Mouse (Mus musculus) intestine, postnatal 0 days (tissue): Measurements from ENCODE around the gene Cacnb3. TPM values are rescaled to one million over a fixed set of nuclear protein-coding genes. Genes with fewer than 3 reads are reported as not detected.

Source experiments
- ATAC-seq: fragments of 200-750 bp; cut with Nextera tagmentation; 2 replicates; pipeline ENCODE4 v1.8.0; 2017; ENCODE audit warnings: mild to moderate bottlenecking, moderate TSS enrichment, moderate library complexity
- H3K27ac ChIP-seq: fragments of 300-500 bp; sonication (generic); 2 replicates; pipeline ENCODE4 v1.5.1; 2014; ENCODE audit warnings: mild to moderate bottlenecking, low read depth, low read length, moderate library complexity
- H3K27me3 ChIP-seq: fragments of 300-500 bp; sonication (generic); replicated peaks from 2 replicates; pipeline ENCODE4 v1.6.1; 2014; ENCODE audit warnings: low read length, mixed read lengths; ENCODE audit not compliant: control insufficient read depth, insufficient read depth
- H3K36me3 ChIP-seq: fragments of 300-500 bp; sonication (generic); 2 replicates; pipeline ENCODE4 v1.6.1; 2014; ENCODE audit warnings: mild to moderate bottlenecking, moderate library complexity; ENCODE audit not compliant: control insufficient read depth, insufficient read depth
- H3K4me1 ChIP-seq: fragments of 300-500 bp; sonication (generic); replicated peaks from 2 replicates; pipeline ENCODE4 v1.6.1; 2014; ENCODE audit warnings: antibody characterized with exemption, low read length, mixed read lengths; ENCODE audit not compliant: control insufficient read depth, insufficient read depth
- H3K4me2 ChIP-seq: fragments of 300-500 bp; sonication (generic); replicated peaks from 2 replicates; pipeline ENCODE4 v1.6.1; 2014; ENCODE audit warnings: low read depth, mild to moderate bottlenecking, moderate library complexity
- H3K4me3 ChIP-seq: fragments of 300-500 bp; sonication (generic); 2 replicates; pipeline ENCODE4 v1.5.1; 2014; ENCODE audit warnings: low read depth, low read length
- H3K9ac ChIP-seq: fragments of 300-500 bp; sonication (generic); 2 replicates; pipeline ENCODE4 v1.6.1; 2014; ENCODE audit warnings: mild to moderate bottlenecking, low read depth, low read length
- H3K9me3 ChIP-seq: fragments of 300-500 bp; sonication (generic); 2 replicates; pipeline ENCODE4 v1.6.1; 2016; ENCODE audit warnings: mixed run types; ENCODE audit not compliant: control insufficient read depth
- CTCF ChIP-seq: sonication (generic); IDR thresholded peaks from 2 replicates; pipeline ENCODE4 v1.5.1; 2016; ENCODE audit warnings: low read depth, mild to moderate bottlenecking, control low read depth, antibody characterized with exemption, moderate library complexity
- WGBS: fragments of 180-500 bp; shearing (Covaris S2); extraction: QIAGEN DNeasy Blood & Tissue Kit; methylation state at CpG from one replicate; pipeline ENCODE4 v1.1.7; 2014; 5-methylcytosine and 5-hydroxymethylcytosine counted together
- polyA plus RNA-seq: library from polyadenylated mRNA; unstranded; fragments of >200 nt; fragmentation: Nextera tagmentation; extraction: Ambion mirVana; gene quantifications from 2 replicates; pipeline ENCODE4 v1.2.1, GENCODE M21; 2015

Cacnb3 gene
- polyA plus RNA-seq, 1 experiment from 2014 or later = 10.3 TPM

GRCm38 (mm10) chr15:98622721-98623120, 7.9 kb upstream of the Cacnb3 start:
- Histone ChIP-seq H3K4me2 (no peak overlapping the region), H3K27ac (no peak overlapping the region), H3K27me3 (no peaks in the 10 kb centered on the region), H3K4me1 (no peaks in the 10 kb centered on the region), H3K9me3 (no peaks in the 10 kb centered on the region), H3K9ac (no peak overlapping the region), H3K4me3 (no peak overlapping the region), H3K36me3 (no peaks in the 10 kb centered on the region)
- no peak for ATAC-seq
- TF ChIP-seq CTCF = no peak
- 44% methylated on average over 6 of the region's 6 CpGs for WGBS

GRCm38 (mm10) chr15:98623361-98623821, 7.2 kb upstream of the Cacnb3 start:
- 54% methylated on average over 5 of the region's 5 CpGs for WGBS
- no peak overlapping the region for H3K4me3 ChIP-seq
- no peak for TF ChIP-seq CTCF
- no peaks in the 10 kb centered on the region for H3K36me3 ChIP-seq
- H3K27me3 ChIP-seq = no peaks in the 10 kb centered on the region
- no peak for ATAC-seq
- no peak overlapping the region for H3K4me2 ChIP-seq
- no peaks in the 10 kb centered on the region for H3K4me1 ChIP-seq
- no peak overlapping the region for H3K27ac ChIP-seq
- no peaks in the 10 kb centered on the region for H3K9me3 ChIP-seq
- H3K9ac ChIP-seq = no peak overlapping the region

DNA sequence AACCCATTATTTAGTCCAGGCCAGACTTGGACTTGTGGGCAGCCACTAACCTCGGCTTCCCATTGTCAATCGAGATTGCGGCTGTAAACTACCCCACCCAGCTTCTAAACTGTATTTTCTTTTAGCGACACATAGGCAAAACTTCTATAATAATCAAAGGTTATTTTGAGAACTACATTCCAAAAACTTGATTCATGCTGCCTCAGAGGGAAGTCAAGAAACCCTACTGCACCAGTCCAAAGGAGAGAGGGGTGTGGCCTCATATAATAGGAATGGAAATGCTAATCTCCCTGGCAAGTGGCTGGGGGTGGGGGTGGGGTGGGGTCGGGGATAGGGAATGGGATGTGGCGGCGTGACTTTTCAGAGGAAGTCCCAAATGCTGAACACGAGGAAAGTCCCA, 4.6 kb upstream of the Cacnb3 start:
- no peak for TF ChIP-seq CTCF
- H3K4me1 ChIP-seq = no peaks in the 10 kb centered on the region
- 11% methylated on average over 8 of the region's 8 CpGs for WGBS

GRCm38 (mm10) chr15:98626487-98627212, 4.0 kb upstream of the Cacnb3 start:
- no peaks in the 10 kb centered on the region for H3K4me1 ChIP-seq
- no peak overlapping the region for H3K4me2 ChIP-seq
- no peaks in the 10 kb centered on the region for H3K9me3 ChIP-seq
- H3K4me3 ChIP-seq = no peak overlapping the region
- no peak overlapping the region for H3K9ac ChIP-seq
- WGBS = 82% methylated on average over 7 of the region's 7 CpGs
- no peaks in the 10 kb centered on the region for H3K36me3 ChIP-seq
- H3K27me3 ChIP-seq = peaks cover 6% of the 10 kb centered on the region; the same call in 1 of the 2 replicates
- no peak for TF ChIP-seq CTCF
- no peak for ATAC-seq
- H3K27ac ChIP-seq = no peak overlapping the region

More for the DNA sequence above, 4.6 kb upstream of the Cacnb3 start:
- no peaks in the 10 kb centered on the region for H3K36me3 ChIP-seq
- no peak overlapping the region for H3K27ac ChIP-seq
- no peak overlapping the region for H3K9ac ChIP-seq
- H3K9me3 ChIP-seq = no peaks in the 10 kb centered on the region
- H3K4me3 ChIP-seq = no peak overlapping the region
- H3K4me2 ChIP-seq = no peak overlapping the region
- peaks cover under 1% of the 10 kb centered on the region; the same call in 1 of the 2 replicates for H3K27me3 ChIP-seq
- ATAC-seq = no peak

DNA sequence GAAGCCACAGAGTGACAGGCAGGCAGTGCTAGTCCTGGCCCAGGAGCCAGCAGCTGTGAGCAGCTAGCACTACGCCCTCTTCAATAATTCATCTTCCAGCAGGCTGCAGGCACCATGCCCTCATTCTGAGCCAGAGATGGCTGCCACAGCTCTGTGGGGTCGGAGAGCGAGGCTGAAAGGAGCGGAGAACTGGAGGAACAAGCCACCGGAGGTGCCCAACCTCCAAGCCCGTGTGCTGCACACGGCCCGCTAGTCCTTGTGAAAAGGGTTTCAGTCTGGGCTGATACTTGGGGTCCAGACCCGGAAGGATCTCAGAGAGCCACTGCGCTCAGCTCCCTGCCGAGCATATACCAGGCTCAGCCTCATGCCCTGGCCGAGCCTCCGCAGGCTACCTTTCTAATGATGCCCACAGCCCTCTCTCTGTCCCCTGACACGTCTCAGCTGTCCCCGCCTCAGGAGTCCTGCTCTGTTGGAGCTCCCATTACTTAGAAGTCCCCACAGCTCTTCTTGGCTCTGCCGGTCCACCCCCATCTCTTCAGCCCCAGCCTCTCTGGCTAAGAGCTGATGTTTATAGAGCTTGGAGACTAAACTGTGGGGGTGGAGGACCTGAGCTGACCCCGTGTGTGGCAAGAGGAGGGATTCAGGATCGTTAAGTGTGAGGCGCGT, 1.9 kb upstream of the Cacnb3 start:
- whole genome bisulfite sequencing = 29% methylated on average over 20 of the region's 20 CpGs
- no peak for ATAC-seq
- no peaks in the 10 kb centered on the region for H3K9me3 ChIP-seq
- H3K4me3 ChIP-seq = 0 out of 2 replicates have a peak overlapping the region, but pooled peaks have one; percentile 11
- H3K4me1 ChIP-seq = no peaks in the 10 kb centered on the region
- H3K9ac ChIP-seq = no peak overlapping the region
- H3K27ac ChIP-seq = no peak overlapping the region; the same call in 1 of the 2 replicates
- peak overlapping the region; percentile 47 for H3K4me2 ChIP-seq
- peaks cover 22% of the 10 kb centered on the region; the same call in 1 of the 2 replicates for H3K27me3 ChIP-seq
- no peaks in the 10 kb centered on the region for H3K36me3 ChIP-seq
- no peak for TF ChIP-seq CTCF

GRCm38 (mm10) chr15:98629464-98629863, 1.2 kb upstream of the Cacnb3 start:
- ATAC-seq = no peak
- no peaks in the 10 kb centered on the region for H3K36me3 ChIP-seq
- 0 out of 2 replicates have a peak, but pooled peaks cover 4% of the 10 kb centered on the region for H3K4me1 ChIP-seq
- H3K4me3 ChIP-seq = no peak overlapping the region
- no peak for TF ChIP-seq CTCF
- WGBS = 62% methylated on average over 6 of the region's 6 CpGs
- peak overlapping the region; percentile 47; the same call in 1 of the 2 replicates for H3K4me2 ChIP-seq
- no peak overlapping the region for H3K9ac ChIP-seq
- peaks cover 26% of the 10 kb centered on the region; the same call in 1 of the 2 replicates for H3K27me3 ChIP-seq
- H3K27ac ChIP-seq = no peak overlapping the region
- no peaks in the 10 kb centered on the region for H3K9me3 ChIP-seq
